Mouse (Mus musculus) T-cell, adult 2 months (primary cell): ENCODE results near the gene Arrdc2.

ENCODE experiments used
- DNase-seq: peaks from one replicate; pipeline ENCODE4 v3.0.0; 2022; ENCODE audit warnings: low spot score

The Arrdc2 gene

GRCm38 (mm10) chr8:70807304-70807703 is 32.2 kb downstream of the Arrdc2 start:
- DNase-seq = no peak

- DNase-seq = peak; percentile 67
These were observed 33.0 kb downstream of the Arrdc2 start for GRCm38 (mm10) chr8:70806541-70806940.

- DNase-seq = peak; percentile 65
These were observed 34.9 kb downstream of the Arrdc2 start, which contains the start of gene Mast3 for GRCm38 (mm10) chr8:70804481-70805206. Gene Mast3, minus strand, starts transcription at chr8:70805054.

- DNase-seq = peak; percentile 32
These were observed 35.6 kb downstream of the Arrdc2 start for GRCm38 (mm10) chr8:70803761-70804480.

DNA sequence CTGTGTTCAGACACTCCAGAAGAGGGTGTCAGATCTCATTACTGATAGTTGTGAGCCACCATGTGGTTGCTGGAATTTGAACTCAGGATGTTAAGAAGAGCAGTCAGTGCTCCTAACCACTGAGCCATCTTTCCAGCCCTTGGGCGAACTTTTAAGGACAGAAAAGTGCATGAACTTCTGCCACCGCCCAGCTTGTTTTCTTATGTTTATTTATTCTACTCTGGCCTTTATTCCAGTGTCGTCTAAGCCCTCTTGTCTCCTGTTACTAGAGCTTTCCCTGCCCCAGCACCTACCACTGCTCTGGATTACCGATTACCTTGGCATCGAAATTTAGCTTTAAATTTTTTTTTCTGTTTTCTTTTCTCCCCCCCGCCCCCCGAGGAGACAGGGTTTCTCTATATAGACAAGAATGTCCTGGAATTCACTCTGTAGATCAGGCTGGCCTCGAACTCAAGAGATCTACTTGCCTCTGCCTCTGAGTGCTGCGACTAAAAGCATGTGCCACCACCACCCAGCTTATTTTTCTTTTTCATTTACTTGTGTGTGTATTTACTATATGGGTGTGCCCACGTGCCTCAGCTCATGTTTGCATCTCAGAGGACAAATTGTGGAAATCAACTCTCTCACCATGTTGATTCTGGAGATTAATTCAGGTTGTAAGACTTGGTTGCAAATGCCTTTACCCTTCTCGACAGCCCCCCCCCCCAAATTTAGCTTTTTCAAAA is 36.6 kb downstream of the Arrdc2 start:
- DNase-seq = no peak

- DNase-seq = no peak
These were observed 37.7 kb downstream of the Arrdc2 start for GRCm38 (mm10) chr8:70801830-70802229.

DNA sequence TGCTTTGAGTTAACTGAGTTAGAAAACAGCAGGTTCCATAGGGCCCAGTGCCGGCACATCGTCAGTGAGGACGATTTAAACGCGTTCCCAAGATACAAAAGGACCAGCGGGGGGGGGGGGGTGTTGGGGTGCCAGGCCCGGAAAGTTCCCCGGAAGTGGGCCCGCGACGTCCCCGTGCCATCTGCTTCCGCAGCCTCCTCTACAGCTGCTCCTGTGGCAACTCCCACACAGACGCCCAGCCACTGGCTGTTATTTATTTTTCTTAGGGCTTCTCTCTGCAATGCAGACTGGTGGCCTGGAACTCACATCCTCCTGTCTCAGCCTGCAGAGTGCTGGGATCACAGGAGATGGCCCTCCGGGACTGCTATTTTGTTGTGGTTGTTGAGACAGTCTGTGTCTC is 38.4 kb downstream of the Arrdc2 start:
- DNase-seq = peak; percentile 73

DNA sequence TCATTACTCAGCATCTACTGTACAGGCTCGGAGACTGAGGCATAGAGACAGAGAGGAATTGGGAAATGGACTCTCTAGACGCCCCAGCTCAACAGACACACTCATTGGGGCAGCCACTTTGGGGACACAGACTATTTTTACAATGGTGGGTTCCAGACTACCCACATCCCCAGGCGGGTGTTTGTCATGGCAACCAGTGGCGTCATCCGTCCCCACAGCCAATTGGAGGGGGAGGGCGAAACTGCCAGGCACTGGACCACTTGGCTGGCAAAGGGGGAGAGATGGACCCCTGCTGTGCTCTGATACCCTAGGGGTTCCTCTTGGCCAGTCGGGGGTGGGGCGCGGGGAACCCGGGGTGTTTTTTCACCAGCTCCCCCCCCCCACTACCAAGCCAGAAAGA is 38.9 kb downstream of the Arrdc2 start:
- no peak for DNase-seq

DNA sequence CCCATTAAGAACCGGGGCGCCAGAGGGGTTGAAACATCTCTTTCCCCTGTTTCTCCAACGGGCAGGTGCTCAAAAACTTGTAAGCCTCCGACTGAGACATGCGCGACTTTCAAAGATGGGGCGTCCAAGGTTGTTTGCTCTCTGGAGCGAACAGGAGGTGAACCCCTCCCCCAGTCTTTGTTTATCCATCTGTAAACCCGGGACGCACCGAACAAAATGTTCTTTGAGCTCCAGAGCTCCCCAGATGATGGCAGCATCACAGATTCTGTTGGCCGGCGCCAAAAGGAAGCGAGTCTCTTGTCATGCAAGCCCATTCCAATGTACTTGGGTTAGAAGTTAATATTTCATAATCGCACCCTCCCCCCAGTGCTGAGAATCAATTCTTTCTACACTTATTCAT is 41.2 kb downstream of the Arrdc2 start:
- DNase-seq = no peak

- DNase-seq = peak; percentile 80
These were observed 42.1 kb downstream of the Arrdc2 start for GRCm38 (mm10) chr8:70797081-70798070.

GRCm38 (mm10) chr8:70796403-70797080 is 43.0 kb downstream of the Arrdc2 start:
- DNase-seq = no peak

- DNase-seq = no peak
These were observed 44.1 kb downstream of the Arrdc2 start for GRCm38 (mm10) chr8:70795370-70795769.

DNA sequence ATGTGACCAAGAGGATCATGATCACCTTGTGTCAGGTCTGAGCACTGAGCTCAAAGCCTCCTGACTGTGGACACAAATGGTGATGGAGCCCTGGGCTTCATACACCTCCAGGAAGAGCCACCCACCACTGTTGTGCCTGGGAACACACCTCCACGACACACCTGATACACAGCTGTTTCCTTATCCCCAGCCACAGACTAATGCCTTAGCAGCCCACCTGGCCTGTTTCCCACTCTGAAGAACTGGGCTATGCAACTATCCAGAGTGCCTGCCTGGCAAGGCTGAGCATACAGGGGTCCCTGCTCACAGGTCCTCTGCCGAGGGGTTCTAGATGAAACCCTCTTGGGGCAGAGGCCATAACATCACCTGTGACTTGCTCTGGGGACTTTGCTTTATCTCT is 45.3 kb downstream of the Arrdc2 start:
- no peak for DNase-seq

GRCm38 (mm10) chr8:70792700-70793099 is 46.8 kb downstream of the Arrdc2 start:
- peak; percentile 86 for DNase-seq

- peak; percentile 98 for DNase-seq
These were observed 47.4 kb downstream of the Arrdc2 start for GRCm38 (mm10) chr8:70791975-70792691.

GRCm38 (mm10) chr8:70791294-70791701 is 48.2 kb downstream of the Arrdc2 start:
- peak; percentile 85 for DNase-seq

GRCm38 (mm10) chr8:70790846-70791245 is 48.7 kb downstream of the Arrdc2 start:
- DNase-seq = no peak

DNA sequence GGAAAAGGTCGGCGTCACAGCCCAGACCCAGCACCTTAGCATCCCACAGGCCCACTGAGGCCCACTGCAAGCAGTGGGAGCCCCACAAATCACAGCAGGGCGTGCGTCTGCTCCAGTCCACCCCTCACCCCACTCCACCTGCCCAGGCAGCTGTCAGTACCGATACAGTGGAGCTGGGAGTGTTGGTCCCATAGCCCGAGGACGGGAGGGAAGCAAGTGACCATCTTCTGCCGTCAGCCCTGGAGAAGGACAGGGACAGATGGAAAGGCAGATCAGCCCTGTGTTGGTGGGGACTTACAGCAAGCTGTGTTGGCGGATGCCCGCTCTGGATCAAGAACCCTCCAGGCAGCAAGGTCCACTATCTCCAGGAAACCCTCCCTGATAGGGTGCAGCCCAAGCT is 50.5 kb downstream of the Arrdc2 start:
- no peak for DNase-seq

DNA sequence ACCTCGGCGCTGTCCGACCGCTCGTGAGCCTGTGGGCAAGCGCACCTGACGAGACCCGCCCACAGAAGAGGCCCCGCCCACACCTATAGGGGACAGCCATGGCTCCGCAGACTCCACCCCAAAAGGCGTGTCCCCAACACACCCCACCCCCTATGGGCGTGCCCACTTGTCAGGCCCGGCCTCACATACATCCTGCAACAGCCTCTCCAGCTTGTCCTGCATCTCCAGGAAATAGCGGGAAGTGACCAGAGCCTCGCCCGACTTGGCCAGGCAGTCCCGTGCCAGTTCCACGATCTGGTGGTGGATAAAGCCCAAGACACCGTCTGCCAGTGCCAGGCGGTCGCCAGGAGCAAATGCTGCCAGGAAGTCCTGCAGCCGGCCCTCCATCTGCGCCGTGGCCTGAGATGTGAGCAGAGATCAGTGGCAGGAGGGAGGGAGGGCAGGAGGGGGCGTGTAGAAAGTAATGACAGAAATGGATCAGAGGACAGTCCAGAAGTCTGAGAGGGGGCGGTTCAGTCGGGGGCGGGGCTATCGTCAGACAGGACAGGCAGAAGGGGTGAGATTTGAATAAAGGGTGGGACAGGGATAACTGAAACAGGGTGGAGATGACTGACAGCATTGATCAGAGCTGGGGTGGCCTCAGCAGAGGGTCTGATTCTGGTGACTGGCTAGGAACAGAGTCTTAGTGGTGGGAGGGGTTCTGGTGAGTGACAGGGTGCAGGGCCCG is 51.4 kb downstream of the Arrdc2 start:
- no peak for DNase-seq

DNA sequence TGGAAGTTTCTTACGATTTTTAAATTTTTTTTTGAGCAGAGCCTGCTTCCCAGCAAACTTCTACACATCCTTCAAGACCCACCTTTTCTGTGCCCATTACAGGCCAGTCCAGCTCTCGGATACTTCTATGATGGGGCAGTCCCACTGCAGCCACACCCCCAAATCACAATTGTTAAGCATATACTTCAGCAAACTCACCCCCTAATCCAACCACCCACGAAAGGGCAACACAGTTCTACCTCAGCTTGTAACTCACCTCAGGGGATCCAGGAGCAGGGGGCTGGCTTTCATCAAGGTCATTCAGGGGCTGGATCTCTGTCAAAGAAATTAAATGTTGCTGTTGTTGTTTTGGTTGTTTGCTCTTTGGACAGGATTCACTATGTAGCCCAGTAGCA is 52.5 kb downstream of the Arrdc2 start:
- no peak for DNase-seq
